Mouse (Mus musculus) kidney, postnatal 0 days (tissue): ENCODE results near the gene R3hdm2. TPM values are rescaled to one million over a fixed set of nuclear protein-coding genes. Genes with fewer than 3 reads are reported as not detected.

Source experiments
- ATAC-seq: fragments of 200-750 bp; cut with Nextera tagmentation; replicated peaks from 2 replicates; pipeline ENCODE4 v1.8.0; 2017; ENCODE audit warnings: low read depth, moderate number of reproducible peaks, moderate TSS enrichment, moderate library complexity; ENCODE audit not compliant: low FRiP score
- DNase-seq: peaks from one replicate; pipeline ENCODE4 v3.0.0-alpha.2; 2016; ENCODE audit warnings: low spot score
- H3K27ac ChIP-seq: fragments of 300-500 bp; sonication (generic); 2 replicates; pipeline ENCODE4 v1.5.1; 2014; ENCODE audit warnings: mild to moderate bottlenecking
- H3K27me3 ChIP-seq: fragments of 300-500 bp; sonication (generic); 2 replicates; pipeline ENCODE4 v1.6.1; 2014; ENCODE audit warnings: low read length, mixed read lengths; ENCODE audit not compliant: insufficient read depth
- H3K36me3 ChIP-seq: fragments of 300-500 bp; sonication (generic); 2 replicates; pipeline ENCODE4 v1.6.1; 2014; ENCODE audit warnings: low read length, mixed read lengths; ENCODE audit not compliant: insufficient read depth
- H3K4me1 ChIP-seq: fragments of 300-500 bp; sonication (generic); replicated peaks from 2 replicates; pipeline ENCODE4 v1.6.1; 2014; ENCODE audit warnings: antibody characterized with exemption, low read length, mixed read lengths; ENCODE audit not compliant: insufficient read depth
- H3K4me2 ChIP-seq: fragments of 300-500 bp; sonication (generic); 2 replicates; pipeline ENCODE4 v1.6.1; 2014; ENCODE audit warnings: mild to moderate bottlenecking, low read length, moderate library complexity, mixed read lengths
- H3K4me3 ChIP-seq: fragments of 300-500 bp; sonication (generic); replicated peaks from 2 replicates; pipeline ENCODE4 v1.5.1; 2014; ENCODE audit warnings: low read depth, low read length
- H3K9ac ChIP-seq: fragments of 300-500 bp; sonication (generic); 2 replicates; pipeline ENCODE4 v1.6.1; 2014; ENCODE audit warnings: low read depth, low read length
- H3K9me3 ChIP-seq: fragments of 300-500 bp; sonication (generic); replicated peaks from 2 replicates; pipeline ENCODE4 v1.6.1; 2016; ENCODE audit warnings: low read length, inconsistent platforms, mixed read lengths
- CTCF ChIP-seq: IDR thresholded peaks from 2 replicates; pipeline ENCODE4 v1.5.1; 2016; ENCODE audit warnings: antibody characterized with exemption, low read depth, mild to moderate bottlenecking, moderate library complexity
- WGBS: fragments of 180-500 bp; shearing (Covaris S2); extraction: QIAGEN DNeasy Blood & Tissue Kit; methylation state at CpG from one replicate; pipeline ENCODE4 v1.1.7; 2014; 5-methylcytosine and 5-hydroxymethylcytosine counted together
- polyA plus RNA-seq: library from polyadenylated mRNA; unstranded; fragments of >200 nt; fragmentation: Nextera tagmentation; extraction: Ambion mirVana; gene quantifications from 2 replicates; pipeline ENCODE4 v1.2.1, GENCODE M21; 2015

Gene R3hdm2
- polyA plus RNA-seq, 1 experiment from 2014 or later = 34.4 TPM

GRCm38 (mm10) chr10:127427107-127427506 lies 47.0 kb downstream of the R3hdm2 start:
- H3K9ac ChIP-seq = no peak overlapping the region
- no peaks in the 10 kb centered on the region for H3K9me3 ChIP-seq
- 71% methylated on average over 1 of the region's 1 CpGs for WGBS
- H3K27me3 ChIP-seq = no peaks in the 10 kb centered on the region
- DNase-seq = no peak
- peaks cover 17% of the 10 kb centered on the region; the same call in 1 of the 2 replicates for H3K4me1 ChIP-seq
- no peak for ATAC-seq
- TF ChIP-seq CTCF = no peak
- H3K27ac ChIP-seq = peak overlapping the region; percentile 58; the same call in 1 of the 2 replicates
- no peak overlapping the region for H3K4me3 ChIP-seq
- peaks cover 8% of the 10 kb centered on the region for H3K36me3 ChIP-seq
- no peak overlapping the region for H3K4me2 ChIP-seq

DNA sequence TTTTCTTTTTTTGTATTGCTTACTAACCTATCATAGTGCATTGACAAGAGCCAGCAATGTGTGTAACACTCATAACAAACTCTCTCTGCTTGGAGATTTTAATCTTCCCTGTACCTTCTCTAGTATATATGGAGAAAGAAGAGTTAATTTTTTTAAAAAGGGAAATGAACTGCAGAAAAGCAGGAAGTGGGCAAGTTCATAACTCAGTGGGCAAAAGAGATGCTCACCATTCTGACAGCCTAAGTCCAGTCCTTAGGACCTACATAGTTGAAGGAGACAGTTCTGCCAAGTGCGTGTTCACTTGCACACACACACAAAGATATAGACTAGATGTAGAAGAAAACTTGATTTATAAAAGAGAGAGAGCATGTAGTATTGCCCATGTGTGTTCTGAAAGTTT lies 47.9 kb downstream of the R3hdm2 start:
- no peak for ATAC-seq
- no peak overlapping the region for H3K27ac ChIP-seq
- WGBS = 96% methylated on average over 1 of the region's 1 CpGs

DNA sequence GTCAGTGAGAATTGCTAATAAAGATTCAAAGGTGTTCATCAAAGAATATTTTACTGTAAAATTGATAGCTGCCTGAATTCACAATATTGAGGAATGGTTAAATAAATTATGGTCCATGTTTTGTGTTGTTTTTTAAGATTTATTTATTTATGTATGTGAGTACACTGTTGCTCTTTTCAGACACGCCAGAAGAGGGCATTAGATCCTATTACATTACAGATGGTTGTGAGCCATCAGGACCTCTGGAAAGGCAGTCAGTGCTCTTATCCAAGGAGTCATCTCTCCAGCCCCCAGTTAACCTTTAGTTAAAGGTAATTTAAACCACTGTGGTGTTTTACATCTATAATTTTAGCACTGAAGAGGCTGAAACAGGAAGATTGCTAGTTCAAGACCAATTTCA lies 49.4 kb downstream of the R3hdm2 start:
- Histone ChIP-seq H3K27ac (no peak overlapping the region), H3K4me2 (no peak overlapping the region), H3K4me1 (peaks cover 13% of the 10 kb centered on the region; the same call in 1 of the 2 replicates), H3K9ac (no peak overlapping the region), H3K36me3 (peaks cover 5% of the 10 kb centered on the region), H3K4me3 (no peak overlapping the region), H3K27me3 (no peaks in the 10 kb centered on the region), H3K9me3 (no peaks in the 10 kb centered on the region)
- ATAC-seq (no peak), DNase-seq (no peak)
- 0 out of 2 replicates have a peak, but pooled peaks have one; percentile 38 for TF ChIP-seq CTCF
- WGBS = 62% methylated on average over 1 of the region's 1 CpGs

More for the DNA sequence above, 47.9 kb downstream of the R3hdm2 start:
- Histone ChIP-seq H3K4me3 (no peak overlapping the region), H3K36me3 (peaks cover 8% of the 10 kb centered on the region), H3K9ac (no peak overlapping the region), H3K9me3 (no peaks in the 10 kb centered on the region), H3K4me1 (peaks cover 13% of the 10 kb centered on the region; the same call in 1 of the 2 replicates), H3K4me2 (no peak overlapping the region), H3K27me3 (no peaks in the 10 kb centered on the region)
- no peak for DNase-seq
- TF ChIP-seq CTCF = no peak

DNA sequence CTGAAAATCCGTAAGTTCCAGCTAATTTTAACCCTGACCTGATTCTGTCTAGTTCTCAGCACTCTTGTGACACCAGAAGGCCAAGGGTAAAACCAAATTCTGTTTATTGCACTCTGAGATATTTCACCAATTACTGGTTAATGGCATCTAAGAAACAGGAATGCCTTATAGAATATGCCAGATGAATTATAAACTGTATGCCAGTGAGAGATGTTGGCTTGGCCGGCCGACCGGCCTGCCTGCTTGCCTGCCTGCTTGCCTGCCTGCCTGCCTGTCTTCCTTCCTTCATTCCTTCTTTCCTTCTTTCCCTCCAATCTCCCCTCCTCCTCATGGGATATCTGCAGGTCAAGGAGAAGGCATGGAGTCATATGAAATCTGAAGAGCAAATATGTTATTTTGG lies 52.3 kb downstream of the R3hdm2 start:
- ATAC-seq = no peak
- no peak for TF ChIP-seq CTCF
- WGBS = 95% methylated on average over 4 of the region's 4 CpGs

DNA sequence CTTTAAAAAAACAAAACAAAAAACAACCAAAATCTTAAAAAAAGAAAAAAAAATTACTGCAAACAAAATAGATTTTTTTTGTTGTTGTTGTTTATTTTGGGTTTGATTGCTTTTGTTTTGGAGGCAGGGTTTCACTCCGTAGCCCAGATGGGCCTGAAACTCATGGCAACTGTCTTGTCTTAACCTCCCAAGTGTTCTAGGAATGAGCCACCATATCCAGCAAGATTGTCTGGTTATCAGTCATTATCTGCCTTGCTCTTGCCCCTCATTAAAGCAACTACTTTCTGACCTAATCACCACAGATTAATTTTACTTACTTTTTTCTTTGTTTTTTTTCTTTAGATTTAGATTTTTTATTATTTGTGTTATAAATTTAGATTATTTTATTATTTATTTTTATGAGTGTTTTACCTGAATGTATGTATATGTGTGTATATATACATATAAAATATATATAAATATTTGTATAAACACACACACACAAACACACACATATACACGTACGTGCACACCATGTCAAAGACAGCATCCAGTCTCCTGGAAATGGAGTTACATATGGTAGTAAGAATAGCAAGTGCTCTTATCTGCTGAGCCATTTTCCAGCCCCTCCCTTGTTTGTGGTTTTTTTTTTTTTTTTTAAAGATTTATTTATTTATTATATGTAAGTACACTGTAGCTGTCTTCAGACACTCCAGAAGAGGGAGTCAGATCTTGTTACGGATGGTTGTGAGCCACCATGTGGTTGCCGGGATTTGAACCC lies 57.4 kb downstream of the R3hdm2 start:
- H3K4me3 ChIP-seq = no peak overlapping the region
- ATAC-seq = no peak
- H3K9me3 ChIP-seq = no peaks in the 10 kb centered on the region
- H3K36me3 ChIP-seq = 0 out of 2 replicates have a peak, but pooled peaks cover 5% of the 10 kb centered on the region
- TF ChIP-seq CTCF = no peak
- no peak overlapping the region for H3K4me2 ChIP-seq
- H3K27ac ChIP-seq = no peak overlapping the region
- no peak overlapping the region for H3K9ac ChIP-seq
- 87% methylated on average over 4 of the region's 5 CpGs for WGBS
- no peaks in the 10 kb centered on the region for H3K4me1 ChIP-seq
- DNase-seq = no peak
- H3K27me3 ChIP-seq = no peaks in the 10 kb centered on the region

More for the DNA sequence above, 52.3 kb downstream of the R3hdm2 start:
- H3K9ac ChIP-seq = no peak overlapping the region
- H3K36me3 ChIP-seq = peaks cover 10% of the 10 kb centered on the region
- no peaks in the 10 kb centered on the region for H3K9me3 ChIP-seq
- H3K4me3 ChIP-seq = no peak overlapping the region
- no peaks in the 10 kb centered on the region for H3K27me3 ChIP-seq
- no peak for DNase-seq
- H3K4me1 ChIP-seq = no peaks in the 10 kb centered on the region
- H3K27ac ChIP-seq = no peak overlapping the region
- H3K4me2 ChIP-seq = no peak overlapping the region

DNA sequence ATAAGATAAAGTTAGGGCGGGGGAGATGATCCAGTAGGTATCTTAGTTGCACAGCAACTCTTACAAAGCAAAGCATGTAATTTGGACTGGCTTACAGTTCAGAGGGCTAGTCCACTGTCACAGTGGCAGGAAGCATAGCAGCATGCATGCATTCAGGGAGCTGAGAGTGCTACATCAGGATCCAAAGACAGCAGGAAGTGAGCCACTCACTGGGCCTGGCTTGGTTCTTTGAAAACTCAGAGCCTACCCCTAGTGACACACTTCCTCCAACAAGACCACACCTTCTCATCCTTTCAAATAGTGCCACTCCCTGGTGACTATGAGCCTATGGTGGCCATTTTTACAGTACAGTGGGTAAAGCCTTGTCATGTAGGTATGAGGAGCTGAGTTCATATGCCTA lies 73.6 kb downstream of the R3hdm2 start:
- no peak overlapping the region for H3K4me3 ChIP-seq
- H3K36me3 ChIP-seq = peaks cover 47% of the 10 kb centered on the region
- no peaks in the 10 kb centered on the region for H3K27me3 ChIP-seq
- TF ChIP-seq CTCF = no peak
- no peak for DNase-seq
- no peaks in the 10 kb centered on the region for H3K9me3 ChIP-seq
- WGBS = 97% methylated on average over 1 of the region's 1 CpGs
- no peak overlapping the region for H3K9ac ChIP-seq
- H3K27ac ChIP-seq = no peak overlapping the region
- no peak overlapping the region for H3K4me2 ChIP-seq
- no peaks in the 10 kb centered on the region for H3K4me1 ChIP-seq
- no peak for ATAC-seq
